Mouse (Mus musculus) heart, embryonic 13.5 days (tissue): ENCODE results near the gene Fam19a1. TPM values are rescaled to one million over a fixed set of nuclear protein-coding genes. Genes with fewer than 3 reads are reported as not detected.

Experiments used
- polyA plus RNA-seq: library from polyadenylated mRNA; unstranded; fragments of >200 nt; fragmentation: Nextera tagmentation; extraction: Ambion mirVana; gene quantifications from 2 replicates; pipeline ENCODE4 v1.2.1, GENCODE M21; 2015

Fam19a1 gene
- polyA plus RNA-seq, 1 experiment from 2014 or later = 0.64 TPM

Other genes with a start within 250 kb of the Fam19a1 start
- not detected in 2 replicates for gene 1700123L14Rik, start 53.1 kb downstream of the Fam19a1 start, polyA plus RNA-seq